Mouse (Mus musculus) G1E-ER4 (cell line): ENCODE data around the gene Ager. TPM values are rescaled to one million over a fixed set of nuclear protein-coding genes. Genes with fewer than 3 reads are reported as not detected.

Experiments
- GATA1 ChIP-seq: IDR thresholded peaks from one replicate; pipeline ENCODE4 v1.8.0; 2012; ENCODE audit warnings: low read length, inconsistent platforms
- polyA plus RNA-seq: library from polyadenylated mRNA; stranded (reverse); fragments of >175 nt; gene quantifications from 2 replicates; pipeline ENCODE4 v1.2.3, GENCODE M21; 2012

Ager gene
- polyA plus RNA-seq, 1 experiment = 4.7 TPM

DNA sequence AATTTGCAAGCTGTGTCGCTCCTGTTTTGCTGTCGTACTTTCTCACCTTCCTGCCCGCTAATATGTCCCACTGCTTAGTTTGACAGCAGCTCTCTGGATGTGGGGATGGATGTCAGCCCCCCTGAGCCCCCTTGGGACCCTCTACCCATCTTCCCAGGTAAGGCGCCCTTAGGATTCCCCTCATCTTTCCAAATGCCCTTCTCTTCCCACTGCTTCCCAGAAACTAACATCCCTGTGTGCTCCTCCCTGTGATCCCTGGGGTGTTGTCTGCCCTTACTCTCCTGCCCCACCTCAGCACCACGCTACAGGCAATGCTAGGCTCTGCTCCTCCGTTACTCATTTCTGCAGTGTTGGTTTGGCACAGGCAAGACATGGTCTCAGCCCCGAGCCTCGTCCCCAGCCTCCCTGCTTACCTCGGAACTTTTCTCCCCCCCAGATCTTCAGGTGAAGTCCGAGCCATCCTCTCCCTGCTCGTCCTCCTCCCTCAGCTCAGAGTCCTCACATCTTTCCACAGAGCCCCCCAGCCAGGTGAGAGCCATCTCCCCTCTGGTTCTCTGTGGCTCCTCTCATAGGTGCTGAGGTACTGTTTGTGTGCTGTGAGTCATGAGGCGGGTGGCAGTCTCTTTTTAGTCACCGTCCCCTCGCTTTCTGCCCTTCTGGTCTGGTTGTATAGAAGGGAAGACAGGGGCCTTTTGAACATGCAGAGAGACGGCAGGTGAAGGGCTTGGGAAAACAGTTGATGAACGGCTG is 50.7 kb downstream of the Ager start:
- no peak for TF ChIP-seq GATA1

DNA sequence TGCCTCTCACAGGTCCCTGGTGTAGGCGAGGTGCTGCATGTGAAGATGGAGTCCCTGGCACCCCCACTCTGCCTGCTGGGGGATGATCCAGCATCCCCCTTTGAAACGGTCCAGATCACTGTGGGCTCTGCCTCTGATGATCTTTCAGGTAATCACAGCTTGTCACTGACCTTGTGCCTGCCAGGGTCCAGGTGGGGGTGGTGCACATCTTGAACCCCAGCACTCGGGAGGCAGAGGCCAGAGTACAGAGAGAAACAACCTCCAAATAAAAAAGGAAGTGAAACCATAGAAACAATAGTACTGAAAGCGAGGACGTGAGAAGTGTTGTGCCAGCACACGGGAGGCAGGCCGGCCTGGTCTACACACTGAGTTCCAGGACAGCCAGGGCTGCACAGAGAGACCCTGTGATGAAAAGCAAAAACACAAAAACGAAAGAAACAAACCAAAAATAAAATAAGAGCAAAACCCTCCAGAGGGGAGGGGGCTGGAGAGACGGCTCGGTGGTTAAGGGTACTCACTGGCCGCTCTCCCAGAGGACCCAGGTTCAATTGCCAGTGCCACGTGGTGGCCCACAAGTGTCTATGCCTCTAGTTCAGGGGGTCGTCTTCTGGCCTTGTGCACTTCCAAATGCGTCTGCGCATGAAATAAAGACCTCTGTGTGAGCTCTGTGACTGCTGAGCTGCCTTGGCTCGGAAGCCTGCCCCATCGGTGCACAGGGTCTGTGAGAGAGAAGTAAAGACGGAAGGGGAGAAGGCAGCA is 51.6 kb downstream of the Ager start:
- TF ChIP-seq GATA1 = no peak

Other genes starting within 250 kb of the Ager start
- gene Btnl2, start 243.0 kb upstream of the Ager start, polyA plus RNA-seq = not detected in 2 replicates
- not detected in 2 replicates for gene Btnl1, start 220.7 kb upstream of the Ager start, polyA plus RNA-seq
- gene BC051142, start 199.0 kb upstream of the Ager start, polyA plus RNA-seq = not detected in 2 replicates
- gene Btnl4, start 120.5 kb upstream of the Ager start, polyA plus RNA-seq = not detected in 2 replicates
- not detected in 2 replicates for gene Btnl6, start 80.5 kb upstream of the Ager start, polyA plus RNA-seq
- gene Notch4, start 33.6 kb upstream of the Ager start, polyA plus RNA-seq = 0.78 and 0.90 TPM in 2 replicates
- gene Gpsm3, start 8.1 kb upstream of the Ager start, polyA plus RNA-seq = 297 and 335 TPM in 2 replicates
- 127 and 177 TPM in 2 replicates for gene Pbx2, start 6.6 kb upstream of the Ager start, polyA plus RNA-seq
- 67.6 and 71.2 TPM in 2 replicates for gene Rnf5, start 5.8 kb downstream of the Ager start, polyA plus RNA-seq
- gene Agpat1, start 6.4 kb downstream of the Ager start, polyA plus RNA-seq = 137 and 143 TPM in 2 replicates
- gene Egfl8, start 18.1 kb downstream of the Ager start, polyA plus RNA-seq = 1.1 and 1.4 TPM in 2 replicates
- gene Ppt2, start 30.6 kb downstream of the Ager start, polyA plus RNA-seq = 28.0 and 46.7 TPM in 2 replicates
- gene Prrt1, start 31.7 kb downstream of the Ager start, polyA plus RNA-seq = 0.04 TPM in 1 of 2 replicates, not detected in the other
- 7.1 and 7.5 TPM in 2 replicates for gene Fkbpl, start 46.9 kb downstream of the Ager start, polyA plus RNA-seq
- gene Atf6b, start 49.3 kb downstream of the Ager start, polyA plus RNA-seq = 130 TPM in 2 replicates
- gene Tnxb, start 72.7 kb downstream of the Ager start, polyA plus RNA-seq = not detected in 2 replicates
- gene C4b, start 146.0 kb downstream of the Ager start, polyA plus RNA-seq = not detected in 2 replicates
- not detected in 2 replicates for gene Cyp21a1, start 206.7 kb downstream of the Ager start, polyA plus RNA-seq
- 52.4 and 52.9 TPM in 2 replicates for gene Stk19, start 239.1 kb downstream of the Ager start, polyA plus RNA-seq
- gene Dxo, start 239.2 kb downstream of the Ager start, polyA plus RNA-seq = 47.6 and 78.7 TPM in 2 replicates